Mouse (Mus musculus) heart, adult 2 months (tissue): Measurements from ENCODE around the gene Rab12. TPM values are rescaled to one million over a fixed set of nuclear protein-coding genes. Genes with fewer than 3 reads are reported as not detected.
A peak's percentile ranks its signal among the peaks of the same experiment; 100 is the strongest.

Source experiments
- DNase-seq, 2 experiments: peaks; one replicate each; pipeline ENCODE4 v3.0.0; 2021
- H3K27ac ChIP-seq: fragments of 200-600 bp; 2 replicates; pipeline ENCODE4 v1.8.1; 2022
- H3K27me3 ChIP-seq: fragments of 200-500 bp; 2 replicates; pipeline ENCODE4 v1.6.1; 2012; ENCODE audit warnings: mild to moderate bottlenecking, low read length, inconsistent platforms, mixed read lengths; ENCODE audit not compliant: control insufficient read depth, insufficient read depth
- H3K36me3 ChIP-seq: fragments of 200-500 bp; 2 replicates; pipeline ENCODE4 v1.6.1; 2012; ENCODE audit warnings: low read length, inconsistent platforms; ENCODE audit not compliant: control insufficient read depth, insufficient read depth
- H3K4me1 ChIP-seq: fragments of 200-500 bp; 2 replicates; pipeline ENCODE4 v1.6.1; 2011; ENCODE audit warnings: low read length; ENCODE audit not compliant: control insufficient read depth, insufficient read depth
- H3K4me3 ChIP-seq: fragments of 200-600 bp; 2 replicates; pipeline ENCODE4 v1.8.1; 2022
- H3K79me2 ChIP-seq: fragments of 200-500 bp; replicated peaks from 2 replicates; pipeline ENCODE4 v1.6.1; 2012; ENCODE audit warnings: mild to moderate bottlenecking, inconsistent platforms, low read length, moderate library complexity, mixed read lengths; ENCODE audit not compliant: control insufficient read depth, insufficient read depth
- H3K9ac ChIP-seq: fragments of 200-500 bp; 2 replicates; pipeline ENCODE4 v1.6.1; 2012; ENCODE audit warnings: low read depth, mild to moderate bottlenecking, control low read depth, inconsistent platforms, low read length, mixed read lengths
- CTCF ChIP-seq: fragments of 200-600 bp; IDR thresholded peaks from 2 replicates; pipeline ENCODE4 v1.8.1; 2022; ENCODE audit warnings: antibody characterized with exemption, mild to moderate bottlenecking, moderate library complexity
- EP300 ChIP-seq: fragments of 200-500 bp; IDR thresholded peaks from 2 replicates; pipeline ENCODE4 v1.6.1; 2011; ENCODE audit warnings: low read depth, low read length, control low read depth; ENCODE audit not compliant: insufficient read depth
- POLR2A ChIP-seq: fragments of 200-500 bp; IDR thresholded peaks from 2 replicates; pipeline ENCODE4 v1.6.1; 2011; ENCODE audit warnings: mild to moderate bottlenecking, low read depth, low read length, control low read depth; ENCODE audit not compliant: insufficient read depth
- WGBS: fragments of 180-500 bp; shearing (Covaris S2); methylation state at CpG from one replicate; pipeline ENCODE4 v1.1.7; 2018; 5-methylcytosine and 5-hydroxymethylcytosine counted together
- intact Hi-C: fragments of 180-260 bp; cut with DNase I; formaldehyde crosslinking; loops from one replicate; pipeline ENCODE4 v1.15.1; 2025
- polyA plus RNA-seq: library from polyadenylated mRNA; depleted of rRNA; stranded (reverse); fragments of >200 nt; gene quantifications from 2 replicates; pipeline ENCODE4 v1.2.3, GENCODE M21; 2012
- total RNA-seq, 2 experiments: library from RNA; stranded (reverse); gene quantifications; 2 replicates each; pipeline ENCODE4 v1.2.3; 2021

Rab12 gene
- total and polyA plus RNA-seq, 3 experiments: 79.7 to 238 (median 206) TPM

- Histone ChIP-seq H3K4me1 (peaks cover 7% of the 10 kb centered on the region), H3K27ac (no peak overlapping the region), H3K79me2 (peaks cover 10% of the 10 kb centered on the region), H3K36me3 (peaks cover 13% of the 10 kb centered on the region), H3K4me3 (no peak overlapping the region), H3K27me3 (no peaks in the 10 kb centered on the region), H3K9ac (no peak overlapping the region)
- TF ChIP-seq POLR2A (no peak), CTCF (no peak), EP300 (no peak)
- WGBS: 79% methylated on average over 4 of the region's 4 CpGs
- no peak for DNase-seq
- intact Hi-C loops: no loop called here
Measured at GRCm38 (mm10) chr17:66516953-66517352, 2.6 kb downstream of the Rab12 start.

DNA sequence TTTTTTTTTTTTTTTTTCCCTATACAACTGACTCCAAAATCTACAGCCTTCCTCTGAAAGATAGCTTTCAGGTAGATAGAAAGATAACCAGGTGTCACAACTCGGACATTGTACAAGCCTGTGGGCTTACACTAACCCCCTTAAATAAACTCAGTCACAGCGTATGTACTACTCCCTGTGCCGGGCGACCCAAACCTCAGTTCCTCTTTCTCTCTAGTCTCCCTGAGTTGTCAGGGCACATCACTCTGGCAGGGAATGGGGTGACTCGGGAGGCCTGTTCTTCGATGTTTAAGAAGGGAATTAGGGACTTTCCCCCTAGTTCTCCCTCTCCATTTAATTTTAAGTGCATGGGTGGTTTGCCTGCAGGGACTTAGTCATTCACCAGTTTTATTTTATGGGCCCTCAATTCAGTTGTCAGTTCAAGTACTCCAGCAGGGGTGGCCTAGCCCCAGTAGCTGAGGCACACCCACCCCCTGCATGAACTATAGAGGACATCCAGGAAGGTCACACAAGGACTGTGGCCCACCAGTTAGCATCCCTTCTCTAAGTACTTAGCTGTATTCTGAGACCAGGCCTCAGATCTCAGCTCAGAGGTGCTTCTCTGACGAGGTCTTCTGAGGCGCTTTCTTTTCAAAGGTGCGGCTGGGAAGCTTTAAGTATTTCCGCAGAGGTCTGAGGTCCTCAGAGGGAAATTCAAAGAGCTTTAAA is 5.1 kb downstream of the Rab12 start:
- Histone ChIP-seq H3K4me3 (no peak overlapping the region), H3K9ac (no peak overlapping the region), H3K27me3 (no peaks in the 10 kb centered on the region), H3K27ac (no peak overlapping the region), H3K79me2 (peaks cover 10% of the 10 kb centered on the region), H3K4me1 (peaks cover 17% of the 10 kb centered on the region), H3K36me3 (peaks cover 13% of the 10 kb centered on the region)
- intact Hi-C loops: no loop called here
- WGBS: 87% methylated on average over 10 of the region's 10 CpGs
- no peak for DNase-seq
- no peak for TF ChIP-seq EP300
- TF ChIP-seq CTCF: no peak
- TF ChIP-seq POLR2A: no peak

DNA sequence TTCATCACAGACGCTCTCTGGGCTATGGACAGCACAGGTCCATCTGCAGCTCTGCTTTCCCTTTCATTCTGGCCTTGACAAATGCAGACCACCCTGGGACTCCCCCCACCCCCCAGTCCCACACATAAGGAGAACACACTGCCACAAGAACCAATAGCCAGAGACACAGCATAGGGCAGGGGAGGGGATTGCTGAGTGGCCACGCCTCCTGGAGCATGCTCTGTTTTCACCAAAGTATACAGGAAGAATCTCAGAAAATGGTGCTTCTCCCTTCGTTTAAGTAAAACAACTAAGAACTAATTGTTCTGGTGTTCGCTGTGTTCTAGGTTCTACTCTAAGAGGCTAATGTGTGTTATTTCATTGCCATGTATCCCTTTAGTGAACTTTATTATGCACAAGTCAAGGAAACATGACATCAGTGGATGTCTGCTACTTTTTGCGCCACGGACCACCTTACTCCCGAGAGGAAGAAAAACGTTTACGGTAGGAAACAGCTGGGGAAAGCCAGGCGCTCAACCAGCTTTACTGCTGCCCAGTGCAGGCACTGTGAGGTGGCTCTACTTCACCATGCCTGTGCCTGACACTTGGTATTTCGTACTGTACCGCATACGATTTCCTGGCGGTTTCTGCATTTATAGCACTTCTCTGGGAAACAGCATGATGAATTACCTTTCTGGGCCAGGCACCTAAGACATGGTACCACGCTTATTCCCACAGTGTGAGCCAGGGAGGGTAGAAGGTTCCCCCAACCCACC is 7.2 kb downstream of the Rab12 start:
- Histone ChIP-seq H3K4me1 (peaks cover 13% of the 10 kb centered on the region), H3K27me3 (no peaks in the 10 kb centered on the region), H3K27ac (no peak overlapping the region), H3K36me3 (peaks cover 7% of the 10 kb centered on the region), H3K4me3 (no peak overlapping the region), H3K9ac (no peak overlapping the region), H3K79me2 (0 out of 2 replicates have a peak, but pooled peaks cover 2% of the 10 kb centered on the region)
- no peak for DNase-seq
- intact Hi-C loops: no loop called here
- TF ChIP-seq EP300 (no peak), CTCF (no peak), POLR2A (no peak)
- 64% methylated on average over 15 of the region's 15 CpGs for WGBS

GRCm38 (mm10) chr17:66510221-66510683 is 9.3 kb downstream of the Rab12 start:
- Histone ChIP-seq H3K27me3 (no peaks in the 10 kb centered on the region), H3K79me2 (no peaks in the 10 kb centered on the region), H3K4me3 (no peak overlapping the region), H3K36me3 (peaks cover 10% of the 10 kb centered on the region), H3K27ac (peak overlapping the region; percentile 61), H3K9ac (no peak overlapping the region), H3K4me1 (peaks cover 13% of the 10 kb centered on the region)
- WGBS: 5% methylated on average over 10 of the region's 10 CpGs
- DNase-seq: peak; percentile 56 to 58
- TF ChIP-seq CTCF (no peak), POLR2A (no peak), EP300 (no peak)
- intact Hi-C loops: no loop called here

GRCm38 (mm10) chr17:66507049-66507954 is 12.2 kb downstream of the Rab12 start:
- peak overlapping the region; percentile 65 for H3K27ac ChIP-seq
- TF ChIP-seq CTCF: no peak
- H3K4me3 ChIP-seq: no peak overlapping the region
- intact Hi-C loops: no loop called here
- 78% methylated on average over 9 of the region's 9 CpGs for WGBS
- no peak overlapping the region for H3K9ac ChIP-seq
- H3K4me1 ChIP-seq: peaks cover 20% of the 10 kb centered on the region
- H3K36me3 ChIP-seq: peaks cover 21% of the 10 kb centered on the region
- H3K27me3 ChIP-seq: no peaks in the 10 kb centered on the region
- H3K79me2 ChIP-seq: no peaks in the 10 kb centered on the region; the same call in 1 of the 2 replicates
- DNase-seq: peak in 1 of 2 experiments; percentile 43
